18 mouse cellular contexts compared by ENCODE assay signal in genomic region chr15:102451666-102452430, GRCm38 (mm10). TPM values are rescaled to one million over a fixed set of nuclear protein-coding genes. Genes with fewer than 3 reads are reported as not detected.
DNase-seq lines count a peak whose midpoint lies in the region; ATAC-seq lines count a peak whose summit lies in the region.
"Had no signal": no experiment of that assay in that cellular context is flagged by ENCODE, and none has a peak within 500 bp of the region (broad histone marks: within the 10 kb centered on the region; RNA-seq: fewer than 3 reads in every experiment).

No protein-coding gene starts in this region.

- peak overlapping the region; percentile 38 for H3K27ac ChIP-seq in lung, embryonic 16.5 days (ENCODE audit: low read length)
- H3K27ac ChIP-seq in kidney, embryonic 14.5 days (ENCODE audit: low read depth, low read length), result no peak overlapping the region
- no peak overlapping the region for H3K27ac ChIP-seq in forebrain, embryonic 14.5 days (ENCODE audit: low read depth, low read length)
- H3K27ac ChIP-seq: liver, embryonic 13.5 days had no signal

- no peaks in the 10 kb centered on the region for H3K4me1 ChIP-seq in lung, embryonic 16.5 days (replicated peaks; ENCODE audit: control insufficient read depth, insufficient read depth, low read length)
- no peaks in the 10 kb centered on the region for H3K4me1 ChIP-seq in kidney, embryonic 14.5 days (ENCODE audit: control insufficient read depth, insufficient read depth, low read length)
- no peaks in the 10 kb centered on the region for H3K4me1 ChIP-seq in forebrain, embryonic 14.5 days (ENCODE audit: control insufficient read depth, insufficient read depth, low read length)

- H3K9ac ChIP-seq in lung, embryonic 16.5 days (ENCODE audit: low read length), result 0 out of 2 replicates have a peak overlapping the region, but pooled peaks have one; percentile 15
- no peak overlapping the region for H3K9ac ChIP-seq in kidney, embryonic 14.5 days (ENCODE audit: low read depth, low read length)
- no peak overlapping the region for H3K9ac ChIP-seq in forebrain, embryonic 14.5 days (ENCODE audit: low read length)
- H3K9ac ChIP-seq: liver, embryonic 13.5 days had no signal

- H3K4me3 ChIP-seq in lung, embryonic 16.5 days (ENCODE audit: low read length), result no peak overlapping the region
- no peak overlapping the region for H3K4me3 ChIP-seq in kidney, embryonic 14.5 days (ENCODE audit: low read length)
- no peak overlapping the region for H3K4me3 ChIP-seq in forebrain, embryonic 14.5 days (ENCODE audit: low read depth, low read length)
- H3K4me3 ChIP-seq: erythroblast, embryonic 14.5 days; liver, embryonic 13.5 days had no signal

- WGBS in lung, embryonic 16.5 days, result 68% methylated on average over 26 of the region's 26 CpGs
- WGBS in kidney, embryonic 14.5 days, result 82% methylated on average over 26 of the region's 26 CpGs
- WGBS in forebrain, embryonic 14.5 days, result 86% methylated on average over 26 of the region's 26 CpGs

- DNase-seq in left cerebral cortex, postnatal 4 days, result peak; percentile 14
- DNase-seq in left cerebral cortex, postnatal 14 days (ENCODE audit: low spot score in 2 of 2), result no peak
- DNase-seq in R1 (ENCODE audit: low read depth, low spot score), result peak; percentile 67
- DNase-seq in spleen, postnatal 14 days (ENCODE audit: low spot score in 2 of 2), result no peak
- DNase-seq in forebrain, embryonic 14.5 days (ENCODE audit: low spot score), result no peak
- DNase-seq: heart, postnatal 4 days; layer of hippocampus, adult 9-11 months; liver, embryonic 13.5 days had no signal

- H3K27me3 ChIP-seq in lung, embryonic 16.5 days (ENCODE audit: control insufficient read depth, insufficient read depth, low read depth, low read length), result no peaks in the 10 kb centered on the region
- no peaks in the 10 kb centered on the region for H3K27me3 ChIP-seq in kidney, embryonic 14.5 days (ENCODE audit: control insufficient read depth, insufficient read depth, low read length)
- H3K27me3 ChIP-seq in forebrain, embryonic 14.5 days (replicated peaks; ENCODE audit: control insufficient read depth, insufficient read depth, low read length), result no peaks in the 10 kb centered on the region
- H3K27me3 ChIP-seq: liver, embryonic 13.5 days had no signal

- peak; percentile 61 for ATAC-seq in lung, embryonic 16.5 days (ENCODE audit: low read depth)
- no peak for ATAC-seq in kidney, embryonic 14.5 days (ENCODE audit: low FRiP score, low TSS enrichment)
- ATAC-seq in forebrain, embryonic 14.5 days, result no peak

- H3K9me3 ChIP-seq in lung, embryonic 16.5 days (ENCODE audit: control insufficient read depth, low read length), result no peaks in the 10 kb centered on the region
- no peaks in the 10 kb centered on the region for H3K9me3 ChIP-seq in kidney, embryonic 14.5 days (ENCODE audit: control insufficient read depth, low read length)
- H3K9me3 ChIP-seq in forebrain, embryonic 14.5 days (replicated peaks; ENCODE audit: control insufficient read depth, low read length), result no peaks in the 10 kb centered on the region
- H3K9me3 ChIP-seq: liver, embryonic 13.5 days had no signal

- intact Hi-C loops in left cerebral cortex, postnatal 4 days (cut with DNase I), result no loop called here
- intact Hi-C loops in left cerebral cortex, postnatal 14 days (cut with DNase I), result no loop called here

- no peak overlapping the region for H3K4me2 ChIP-seq in lung, embryonic 16.5 days (ENCODE audit: low read depth, low read length)
- no peak overlapping the region for H3K4me2 ChIP-seq in kidney, embryonic 14.5 days (replicated peaks; ENCODE audit: low read depth, low read length)
- no peak overlapping the region for H3K4me2 ChIP-seq in forebrain, embryonic 14.5 days (ENCODE audit: low read length)
- H3K4me2 ChIP-seq: heart, embryonic 11.5 days had no signal

- no peaks in the 10 kb centered on the region for H3K36me3 ChIP-seq in lung, embryonic 16.5 days (ENCODE audit: control insufficient read depth, insufficient read depth, low read length)
- no peaks in the 10 kb centered on the region for H3K36me3 ChIP-seq in kidney, embryonic 14.5 days (ENCODE audit: control insufficient read depth, insufficient read depth, low read length)
- H3K36me3 ChIP-seq in forebrain, embryonic 14.5 days (ENCODE audit: control insufficient read depth, insufficient read depth, low read length), result no peaks in the 10 kb centered on the region
- H3K36me3 ChIP-seq: liver, embryonic 13.5 days had no signal

RNA-seq across cellular contexts. Expression of gene Amhr2, which starts 6.7 kb away (rescaled TPM):
- 1 to 10 TPM in 1 of 2 experiments, under 1 TPM in 1; 0.93 to 1.4 TPM for total RNA-seq in left cerebral cortex, postnatal 4 days (2021)
- total RNA-seq in left cerebral cortex, postnatal 14 days (2021), result under 1 TPM; 0.51 to 0.75 TPM
- polyA plus RNA-seq in lung, embryonic 16.5 days (2015; fragmentation: Nextera tagmentation; extraction: Ambion mirVana), result 1.5 TPM in 2 replicates
- 0.51 and 0.95 TPM in 2 replicates for polyA plus RNA-seq in kidney, embryonic 14.5 days (2014; fragmentation: Nextera tagmentation; extraction: Ambion mirVana)
- 0.11 and 0.25 TPM in 2 replicates for polyA plus RNA-seq in forebrain, embryonic 14.5 days (2014; fragmentation: Nextera tagmentation; extraction: Ambion mirVana)
- total RNA-seq: megakaryocyte-erythroid progenitor cell, adult 5-6 weeks had no signal

RNA-seq across cellular contexts. Expression of gene Prr13, which starts 7.0 kb away (rescaled TPM):
- 10 to 100 TPM; 18.6 to 20.0 TPM for total RNA-seq in left cerebral cortex, postnatal 4 days (2021)
- 10 to 100 TPM; 22.3 to 24.8 TPM for total RNA-seq in left cerebral cortex, postnatal 14 days (2021)
- polyA plus RNA-seq in lung, embryonic 16.5 days (2015; fragmentation: Nextera tagmentation; extraction: Ambion mirVana), result 89.8 and 91.7 TPM in 2 replicates
- 87.7 and 92.6 TPM in 2 replicates for polyA plus RNA-seq in kidney, embryonic 14.5 days (2014; fragmentation: Nextera tagmentation; extraction: Ambion mirVana)
- polyA plus RNA-seq in forebrain, embryonic 14.5 days (2014; fragmentation: Nextera tagmentation; extraction: Ambion mirVana), result 103 and 116 TPM in 2 replicates

RNA-seq across cellular contexts. Expression of gene Pcbp2, which starts 18.5 kb away (rescaled TPM):
- total RNA-seq in left cerebral cortex, postnatal 4 days (2021), result 100 to 1,000 TPM; 546 to 548 TPM
- 100 to 1,000 TPM; 436 to 453 TPM for total RNA-seq in left cerebral cortex, postnatal 14 days (2021)
- polyA plus RNA-seq in lung, embryonic 16.5 days (2015; fragmentation: Nextera tagmentation; extraction: Ambion mirVana), result 199 and 204 TPM in 2 replicates
- polyA plus RNA-seq in kidney, embryonic 14.5 days (2014; fragmentation: Nextera tagmentation; extraction: Ambion mirVana), result 305 and 373 TPM in 2 replicates
- 187 and 226 TPM in 2 replicates for polyA plus RNA-seq in forebrain, embryonic 14.5 days (2014; fragmentation: Nextera tagmentation; extraction: Ambion mirVana)

RNA-seq across cellular contexts. Expression of gene Sp1, which starts 45.9 kb away (rescaled TPM):
- total RNA-seq in left cerebral cortex, postnatal 4 days (2021), result 10 to 100 TPM; 30.5 to 35.0 TPM
- total RNA-seq in left cerebral cortex, postnatal 14 days (2021), result 10 to 100 TPM; 23.2 to 24.5 TPM
- polyA plus RNA-seq in lung, embryonic 16.5 days (2015; fragmentation: Nextera tagmentation; extraction: Ambion mirVana), result 10.8 and 11.2 TPM in 2 replicates
- polyA plus RNA-seq in kidney, embryonic 14.5 days (2014; fragmentation: Nextera tagmentation; extraction: Ambion mirVana), result 16.5 and 16.8 TPM in 2 replicates
- polyA plus RNA-seq in forebrain, embryonic 14.5 days (2014; fragmentation: Nextera tagmentation; extraction: Ambion mirVana), result 6.6 and 7.0 TPM in 2 replicates

RNA-seq across cellular contexts. Expression of gene Gm10337, which starts 51.7 kb away (rescaled TPM):
- total RNA-seq in left cerebral cortex, postnatal 4 days (2021), result not detected
- total RNA-seq in left cerebral cortex, postnatal 14 days (2021), result not detected
- polyA plus RNA-seq in lung, embryonic 16.5 days (2015; fragmentation: Nextera tagmentation; extraction: Ambion mirVana), result not detected in 2 replicates
- polyA plus RNA-seq in kidney, embryonic 14.5 days (2014; fragmentation: Nextera tagmentation; extraction: Ambion mirVana), result not detected in 2 replicates
- 13.4 TPM in 1 of 2 replicates, not detected in the other for polyA plus RNA-seq in forebrain, embryonic 14.5 days (2014; fragmentation: Nextera tagmentation; extraction: Ambion mirVana)
- total RNA-seq: left cerebral cortex, postnatal 36 days; megakaryocyte-erythroid progenitor cell, adult 5-6 weeks; neutrophil, adult 5-6 weeks had no signal
- polyA plus RNA-seq: cerebellum, adult 2 months; erythroblast, embryonic 14.5 days; frontal cortex, adult 2 months; liver, embryonic 13.5 days; thymus, postnatal 0 days had no signal

Comparison
In these comparisons a context has a peak if more than half of its experiments do, and no peak if none do; other contexts are left out.
1. DNase-seq: peak in left cerebral cortex, postnatal 4 days (single experiment) and R1 (single experiment); none in left cerebral cortex, postnatal 14 days (0 of 2), spleen, postnatal 14 days (0 of 2) and forebrain, embryonic 14.5 days (single experiment).